15 mouse cellular contexts compared by ENCODE assay signal in genomic region chr10:69870947-69871346, GRCm38 (mm10).
A peak's percentile ranks its signal among the peaks of the same experiment; 100 is the strongest.
DNase-seq lines count a peak whose midpoint lies in the region; ATAC-seq and TF ChIP-seq lines count a peak whose summit lies in the region.
"Had no signal": no experiment of that assay in that cellular context is flagged by ENCODE, and none has a peak within 500 bp of the region (broad histone marks: within the 10 kb centered on the region; RNA-seq: fewer than 3 reads in every experiment).

No protein-coding gene starts in this region.

- no peak overlapping the region for H3K9ac ChIP-seq in forebrain, embryonic 11.5 days (ENCODE audit: low read length)
- no peak overlapping the region for H3K9ac ChIP-seq in forebrain, embryonic 13.5 days
- no peak overlapping the region for H3K9ac ChIP-seq in hindbrain, postnatal 0 days (replicated peaks; ENCODE audit: low read length)
- no peak overlapping the region for H3K9ac ChIP-seq in hindbrain, embryonic 11.5 days (ENCODE audit: low read depth, low read length)
- H3K9ac ChIP-seq in liver, embryonic 11.5 days (ENCODE audit: low read depth, low read length), result no peak overlapping the region
- H3K9ac ChIP-seq: embryonic facial prominence, embryonic 13.5 days; heart, embryonic 15.5 days; intestine, embryonic 15.5 days; limb, embryonic 12.5 days; lung, embryonic 14.5 days had no signal

- TF ChIP-seq CTCF in hindbrain, postnatal 0 days (IDR thresholded peaks at IDR 0.05; ENCODE audit: low read depth), result no peak

- H3K9me3 ChIP-seq in forebrain, embryonic 11.5 days (ENCODE audit: control insufficient read depth, low read length), result no peaks in the 10 kb centered on the region
- H3K9me3 ChIP-seq in forebrain, embryonic 13.5 days (replicated peaks), result no peaks in the 10 kb centered on the region
- no peaks in the 10 kb centered on the region for H3K9me3 ChIP-seq in hindbrain, postnatal 0 days (ENCODE audit: low read length)
- H3K9me3 ChIP-seq in hindbrain, embryonic 11.5 days (ENCODE audit: control insufficient read depth, low read length), result no peaks in the 10 kb centered on the region
- H3K9me3 ChIP-seq in liver, embryonic 11.5 days (ENCODE audit: control insufficient read depth, low read length), result no peaks in the 10 kb centered on the region
- H3K9me3 ChIP-seq: embryonic facial prominence, embryonic 13.5 days; heart, embryonic 15.5 days; intestine, embryonic 15.5 days; limb, embryonic 12.5 days; megakaryocyte, embryonic 14.5 days had no signal

- no peaks in the 10 kb centered on the region for H3K27me3 ChIP-seq in forebrain, embryonic 11.5 days (ENCODE audit: control insufficient read depth, insufficient read depth, low read length)
- H3K27me3 ChIP-seq in forebrain, embryonic 13.5 days, result no peaks in the 10 kb centered on the region
- no peaks in the 10 kb centered on the region for H3K27me3 ChIP-seq in hindbrain, postnatal 0 days (ENCODE audit: insufficient read depth, low read length)
- H3K27me3 ChIP-seq in hindbrain, embryonic 11.5 days (ENCODE audit: control insufficient read depth, insufficient read depth, low read length), result no peaks in the 10 kb centered on the region
- H3K27me3 ChIP-seq in liver, embryonic 11.5 days (replicated peaks; ENCODE audit: control insufficient read depth, insufficient read depth, low read length), result no peaks in the 10 kb centered on the region
- H3K27me3 ChIP-seq: embryonic facial prominence, embryonic 13.5 days; heart, embryonic 15.5 days; intestine, embryonic 15.5 days; limb, embryonic 12.5 days; megakaryocyte, embryonic 14.5 days had no signal

- 88% methylated on average over 14 of the region's 14 CpGs for WGBS in forebrain, embryonic 11.5 days
- 83% methylated on average over 14 of the region's 14 CpGs for WGBS in forebrain, embryonic 13.5 days
- WGBS in hindbrain, postnatal 0 days, result 62% methylated on average over 14 of the region's 14 CpGs
- whole genome bisulfite sequencing in hindbrain, embryonic 11.5 days, result 90% methylated on average over 14 of the region's 14 CpGs
- 90% methylated on average over 14 of the region's 14 CpGs for WGBS in liver, embryonic 11.5 days

- ATAC-seq in forebrain, embryonic 11.5 days (replicated peaks; ENCODE audit: low FRiP score), result no peak
- no peak for ATAC-seq in forebrain, embryonic 13.5 days
- 0 out of 2 replicates have a peak, but pooled peaks have one; percentile 22 for ATAC-seq in hindbrain, postnatal 0 days
- no peak for ATAC-seq in hindbrain, embryonic 11.5 days (ENCODE audit: low FRiP score)
- no peak for ATAC-seq in liver, embryonic 11.5 days (replicated peaks; ENCODE audit: low FRiP score)

- no peaks in the 10 kb centered on the region for H3K36me3 ChIP-seq in forebrain, embryonic 11.5 days (ENCODE audit: control insufficient read depth, insufficient read depth, low read length)
- H3K36me3 ChIP-seq in forebrain, embryonic 13.5 days (ENCODE audit: poor library complexity, severe bottlenecking), result peaks cover 24% of the 10 kb centered on the region
- peaks cover 7% of the 10 kb centered on the region for H3K36me3 ChIP-seq in hindbrain, postnatal 0 days (ENCODE audit: insufficient read depth, low read length)
- no peaks in the 10 kb centered on the region for H3K36me3 ChIP-seq in hindbrain, embryonic 11.5 days (ENCODE audit: control insufficient read depth, insufficient read depth, low read length)
- no peaks in the 10 kb centered on the region for H3K36me3 ChIP-seq in liver, embryonic 11.5 days (ENCODE audit: control insufficient read depth, insufficient read depth, low read length)
- H3K36me3 ChIP-seq: embryonic facial prominence, embryonic 13.5 days; intestine, embryonic 15.5 days; limb, embryonic 12.5 days had no signal

- peak; percentile 33 for DNase-seq in forebrain, embryonic 11.5 days (ENCODE audit: low spot score)
- DNase-seq in hindbrain, postnatal 0 days (ENCODE audit: low spot score), result peak; percentile 33
- DNase-seq in hindbrain, embryonic 11.5 days (ENCODE audit: low spot score), result no peak
- DNase-seq in adrenal gland, postnatal 36 days, result peak; percentile 42 to 55
- DNase-seq in cerebellum, postnatal 25 days, result peak; percentile 70 to 73
- DNase-seq in thymus, adult 18-20 months, result no peak
- DNase-seq in liver, embryonic 11.5 days (ENCODE audit: low spot score), result no peak

- H3K27ac ChIP-seq in forebrain, embryonic 11.5 days (ENCODE audit: low read depth, low read length), result no peak overlapping the region
- no peak overlapping the region for H3K27ac ChIP-seq in forebrain, embryonic 13.5 days
- H3K27ac ChIP-seq in hindbrain, postnatal 0 days, result no peak overlapping the region
- H3K27ac ChIP-seq in hindbrain, embryonic 11.5 days (ENCODE audit: low read depth, low read length), result no peak overlapping the region
- no peak overlapping the region for H3K27ac ChIP-seq in liver, embryonic 11.5 days (ENCODE audit: low read depth, low read length)
- H3K27ac ChIP-seq: embryonic facial prominence, embryonic 13.5 days; intestine, embryonic 15.5 days; limb, embryonic 12.5 days had no signal

- H3K4me1 ChIP-seq in forebrain, embryonic 11.5 days (replicated peaks; ENCODE audit: control insufficient read depth, insufficient read depth, low read length), result no peaks in the 10 kb centered on the region
- peaks cover 5% of the 10 kb centered on the region for H3K4me1 ChIP-seq in forebrain, embryonic 13.5 days
- no peaks in the 10 kb centered on the region for H3K4me1 ChIP-seq in hindbrain, postnatal 0 days (ENCODE audit: insufficient read depth, low read length)
- no peaks in the 10 kb centered on the region for H3K4me1 ChIP-seq in hindbrain, embryonic 11.5 days (replicated peaks; ENCODE audit: control insufficient read depth, insufficient read depth, low read length)
- H3K4me1 ChIP-seq in liver, embryonic 11.5 days (replicated peaks; ENCODE audit: control insufficient read depth, insufficient read depth, low read length), result no peaks in the 10 kb centered on the region
- H3K4me1 ChIP-seq: embryonic facial prominence, embryonic 13.5 days; intestine, embryonic 15.5 days; limb, embryonic 12.5 days; megakaryocyte, embryonic 14.5 days had no signal

- no peak overlapping the region for H3K4me2 ChIP-seq in forebrain, embryonic 11.5 days (ENCODE audit: low read depth, low read length, severe bottlenecking)
- no peak overlapping the region for H3K4me2 ChIP-seq in forebrain, embryonic 13.5 days
- no peak overlapping the region for H3K4me2 ChIP-seq in hindbrain, postnatal 0 days (ENCODE audit: low read depth, low read length)
- no peak overlapping the region for H3K4me2 ChIP-seq in hindbrain, embryonic 11.5 days (replicated peaks; ENCODE audit: low read depth, low read length)
- no peak overlapping the region for H3K4me2 ChIP-seq in liver, embryonic 11.5 days
- H3K4me2 ChIP-seq: embryonic facial prominence, embryonic 13.5 days; heart, embryonic 15.5 days; intestine, embryonic 15.5 days; limb, embryonic 12.5 days; lung, embryonic 14.5 days had no signal

- no peak overlapping the region for H3K4me3 ChIP-seq in forebrain, embryonic 11.5 days (ENCODE audit: low read depth, low read length)
- no peak overlapping the region for H3K4me3 ChIP-seq in forebrain, embryonic 13.5 days
- H3K4me3 ChIP-seq in hindbrain, postnatal 0 days (ENCODE audit: low read length), result no peak overlapping the region
- no peak overlapping the region for H3K4me3 ChIP-seq in hindbrain, embryonic 11.5 days (ENCODE audit: low read depth, low read length)
- no peak overlapping the region for H3K4me3 ChIP-seq in liver, embryonic 11.5 days (ENCODE audit: low read depth, low read length)
- H3K4me3 ChIP-seq: embryonic facial prominence, embryonic 13.5 days; heart, embryonic 15.5 days; intestine, embryonic 15.5 days; limb, embryonic 12.5 days; megakaryocyte, embryonic 14.5 days; myocyte had no signal

Comparison
In these comparisons a context has a peak if more than half of its experiments do, and no peak if none do; other contexts are left out.
1. DNase-seq: peak in forebrain, embryonic 11.5 days (single experiment), hindbrain, postnatal 0 days (single experiment), adrenal gland, postnatal 36 days (2 of 2) and cerebellum, postnatal 25 days (2 of 2); none in hindbrain, embryonic 11.5 days (single experiment), thymus, adult 18-20 months (0 of 2) and liver, embryonic 11.5 days (single experiment).